Mouse (Mus musculus): Measurements from ENCODE around the gene Spryd3.

GRCm38 (mm10) chr15:102146089-102146488, 10.1 kb upstream of the Spryd3 start:
- TF ChIP-seq POLR2A (IDR thresholded peaks at IDR 0.05; ENCODE audit: insufficient read depth, low read depth, low read length) (no peak), CTCF (IDR thresholded peaks at IDR 0.05; ENCODE audit: insufficient read depth, low read depth, low read length) (no peak)

All from olfactory bulb, adult 2 months (tissue).